Mouse (Mus musculus): Measurements from ENCODE around the gene Erh.

Gene Erh

GRCm38 (mm10) chr12:80643693-80644505 lies at the start of gene Erh, which contains the start of gene Slc39a9:
Gene Erh, minus strand, starts transcription at chr12:80644341.
Gene Slc39a9, plus strand, starts transcription at chr12:80643883.
- Histone ChIP-seq H3K9me3 (ENCODE audit: low read length) (no peaks in the 10 kb centered on the region), H3K27me3 (ENCODE audit: insufficient read depth, low read length) (no peaks in the 10 kb centered on the region), H3K4me1 (replicated peaks; ENCODE audit: low read depth, low read length) (peaks cover 55% of the 10 kb centered on the region), H3K36me3 (ENCODE audit: insufficient read depth, low read length) (peaks cover 68% of the 10 kb centered on the region), H3K4me3 (replicated peaks; ENCODE audit: low read length) (peak within 1 kb of the TSS; percentile 99)
- TF ChIP-seq POU5F1 (IDR thresholded peaks at IDR 0.05; ENCODE audit: borderline replicate concordance, low read length) (no peak), CTCF (conservative IDR thresholded peaks at IDR 0.05; ENCODE audit: low read length) (no peak), NANOG (IDR thresholded peaks at IDR 0.05; ENCODE audit: borderline replicate concordance, low read length) (no peak)

GRCm38 (mm10) chr12:80693700-80694099 lies 49.6 kb upstream of the Erh start:
- H3K4me3 ChIP-seq (replicated peaks; ENCODE audit: low read length): no peak overlapping the region
- no peaks in the 10 kb centered on the region for H3K36me3 ChIP-seq (ENCODE audit: insufficient read depth, low read length)
- H3K4me1 ChIP-seq (replicated peaks; ENCODE audit: low read depth, low read length): peaks cover 49% of the 10 kb centered on the region
- TF ChIP-seq CTCF (conservative IDR thresholded peaks at IDR 0.05; ENCODE audit: low read length) (no peak), NANOG (IDR thresholded peaks at IDR 0.05; ENCODE audit: borderline replicate concordance, low read length) (no peak), POU5F1 (IDR thresholded peaks at IDR 0.05; ENCODE audit: borderline replicate concordance, low read length) (no peak)
- peaks cover 77% of the 10 kb centered on the region for H3K27me3 ChIP-seq (ENCODE audit: insufficient read depth, low read length)
- no peaks in the 10 kb centered on the region for H3K9me3 ChIP-seq (ENCODE audit: low read length)

- Histone ChIP-seq H3K4me3 (replicated peaks; ENCODE audit: low read length) (peak within 1 kb of the TSS; percentile 82), H3K27me3 (ENCODE audit: insufficient read depth, low read length) (peaks cover 72% of the 10 kb centered on the region), H3K4me1 (replicated peaks; ENCODE audit: low read depth, low read length) (peaks cover 51% of the 10 kb centered on the region), H3K36me3 (ENCODE audit: insufficient read depth, low read length) (no peaks in the 10 kb centered on the region), H3K9me3 (ENCODE audit: low read length) (no peaks in the 10 kb centered on the region)
- TF ChIP-seq CTCF (conservative IDR thresholded peaks at IDR 0.05; ENCODE audit: low read length) (no peak), NANOG (IDR thresholded peaks at IDR 0.05; ENCODE audit: borderline replicate concordance, low read length) (no peak), POU5F1 (IDR thresholded peaks at IDR 0.05; ENCODE audit: borderline replicate concordance, low read length) (no peak)
Measured at GRCm38 (mm10) chr12:80692269-80692972, 48.3 kb upstream of the Erh start, which contains the start of gene Plekhd1. Gene Plekhd1, plus strand, starts transcription at chr12:80692591.

GRCm38 (mm10) chr12:80691671-80692091 lies 47.5 kb upstream of the Erh start:
- H3K4me1 ChIP-seq (replicated peaks; ENCODE audit: low read depth, low read length): peaks cover 55% of the 10 kb centered on the region
- no peaks in the 10 kb centered on the region for H3K36me3 ChIP-seq (ENCODE audit: insufficient read depth, low read length)
- H3K27me3 ChIP-seq (ENCODE audit: insufficient read depth, low read length): peaks cover 65% of the 10 kb centered on the region
- TF ChIP-seq NANOG (IDR thresholded peaks at IDR 0.05; ENCODE audit: borderline replicate concordance, low read length) (no peak), CTCF (conservative IDR thresholded peaks at IDR 0.05; ENCODE audit: low read length) (no peak), POU5F1 (IDR thresholded peaks at IDR 0.05; ENCODE audit: borderline replicate concordance, low read length) (no peak)
- no peaks in the 10 kb centered on the region for H3K9me3 ChIP-seq (ENCODE audit: low read length)
- peak overlapping the region; percentile 82 for H3K4me3 ChIP-seq (replicated peaks; ENCODE audit: low read length)

GRCm38 (mm10) chr12:80689696-80690095 lies 45.6 kb upstream of the Erh start:
- Histone ChIP-seq H3K4me1 (replicated peaks; ENCODE audit: low read depth, low read length) (peaks cover 45% of the 10 kb centered on the region), H3K4me3 (replicated peaks; ENCODE audit: low read length) (no peak overlapping the region), H3K27me3 (ENCODE audit: insufficient read depth, low read length) (peaks cover 48% of the 10 kb centered on the region), H3K9me3 (ENCODE audit: low read length) (no peaks in the 10 kb centered on the region), H3K36me3 (ENCODE audit: insufficient read depth, low read length) (no peaks in the 10 kb centered on the region)
- TF ChIP-seq CTCF (conservative IDR thresholded peaks at IDR 0.05; ENCODE audit: low read length) (no peak), NANOG (IDR thresholded peaks at IDR 0.05; ENCODE audit: borderline replicate concordance, low read length) (no peak), POU5F1 (IDR thresholded peaks at IDR 0.05; ENCODE audit: borderline replicate concordance, low read length) (no peak)

- Histone ChIP-seq H3K27me3 (ENCODE audit: insufficient read depth, low read length) (peaks cover 29% of the 10 kb centered on the region), H3K4me3 (replicated peaks; ENCODE audit: low read length) (no peak overlapping the region), H3K36me3 (ENCODE audit: insufficient read depth, low read length) (no peaks in the 10 kb centered on the region), H3K9me3 (ENCODE audit: low read length) (no peaks in the 10 kb centered on the region), H3K4me1 (replicated peaks; ENCODE audit: low read depth, low read length) (peaks cover 30% of the 10 kb centered on the region)
- TF ChIP-seq POU5F1 (IDR thresholded peaks at IDR 0.05; ENCODE audit: borderline replicate concordance, low read length) (no peak), NANOG (IDR thresholded peaks at IDR 0.05; ENCODE audit: borderline replicate concordance, low read length) (no peak), CTCF (conservative IDR thresholded peaks at IDR 0.05; ENCODE audit: low read length) (no peak)
Measured at GRCm38 (mm10) chr12:80687788-80688211, 43.7 kb upstream of the Erh start.

GRCm38 (mm10) chr12:80684316-80684715 lies 40.2 kb upstream of the Erh start:
- no peak overlapping the region for H3K4me3 ChIP-seq (replicated peaks; ENCODE audit: low read length)
- peaks cover 9% of the 10 kb centered on the region for H3K4me1 ChIP-seq (replicated peaks; ENCODE audit: low read depth, low read length)
- peaks cover 10% of the 10 kb centered on the region for H3K36me3 ChIP-seq (ENCODE audit: insufficient read depth, low read length)
- no peak for TF ChIP-seq CTCF (conservative IDR thresholded peaks at IDR 0.05; ENCODE audit: low read length)
- no peak for TF ChIP-seq POU5F1 (IDR thresholded peaks at IDR 0.05; ENCODE audit: borderline replicate concordance, low read length)
- no peak for TF ChIP-seq NANOG (IDR thresholded peaks at IDR 0.05; ENCODE audit: borderline replicate concordance, low read length)
- no peaks in the 10 kb centered on the region for H3K9me3 ChIP-seq (ENCODE audit: low read length)
- no peaks in the 10 kb centered on the region for H3K27me3 ChIP-seq (ENCODE audit: insufficient read depth, low read length)

GRCm38 (mm10) chr12:80683554-80683953 lies 39.4 kb upstream of the Erh start:
- Histone ChIP-seq H3K4me3 (replicated peaks; ENCODE audit: low read length) (no peak overlapping the region), H3K4me1 (replicated peaks; ENCODE audit: low read depth, low read length) (peaks cover 6% of the 10 kb centered on the region), H3K9me3 (ENCODE audit: low read length) (no peaks in the 10 kb centered on the region), H3K36me3 (ENCODE audit: insufficient read depth, low read length) (peaks cover 14% of the 10 kb centered on the region), H3K27me3 (ENCODE audit: insufficient read depth, low read length) (no peaks in the 10 kb centered on the region)
- TF ChIP-seq NANOG (IDR thresholded peaks at IDR 0.05; ENCODE audit: borderline replicate concordance, low read length): no peak
- no peak for TF ChIP-seq POU5F1 (IDR thresholded peaks at IDR 0.05; ENCODE audit: borderline replicate concordance, low read length)
- TF ChIP-seq CTCF (conservative IDR thresholded peaks at IDR 0.05; ENCODE audit: low read length): no peak

Measured in E14TG2a.4 (cell line).